Comparison of ENCODE assay signal across 8 mouse cellular contexts in the genomic region with DNA sequence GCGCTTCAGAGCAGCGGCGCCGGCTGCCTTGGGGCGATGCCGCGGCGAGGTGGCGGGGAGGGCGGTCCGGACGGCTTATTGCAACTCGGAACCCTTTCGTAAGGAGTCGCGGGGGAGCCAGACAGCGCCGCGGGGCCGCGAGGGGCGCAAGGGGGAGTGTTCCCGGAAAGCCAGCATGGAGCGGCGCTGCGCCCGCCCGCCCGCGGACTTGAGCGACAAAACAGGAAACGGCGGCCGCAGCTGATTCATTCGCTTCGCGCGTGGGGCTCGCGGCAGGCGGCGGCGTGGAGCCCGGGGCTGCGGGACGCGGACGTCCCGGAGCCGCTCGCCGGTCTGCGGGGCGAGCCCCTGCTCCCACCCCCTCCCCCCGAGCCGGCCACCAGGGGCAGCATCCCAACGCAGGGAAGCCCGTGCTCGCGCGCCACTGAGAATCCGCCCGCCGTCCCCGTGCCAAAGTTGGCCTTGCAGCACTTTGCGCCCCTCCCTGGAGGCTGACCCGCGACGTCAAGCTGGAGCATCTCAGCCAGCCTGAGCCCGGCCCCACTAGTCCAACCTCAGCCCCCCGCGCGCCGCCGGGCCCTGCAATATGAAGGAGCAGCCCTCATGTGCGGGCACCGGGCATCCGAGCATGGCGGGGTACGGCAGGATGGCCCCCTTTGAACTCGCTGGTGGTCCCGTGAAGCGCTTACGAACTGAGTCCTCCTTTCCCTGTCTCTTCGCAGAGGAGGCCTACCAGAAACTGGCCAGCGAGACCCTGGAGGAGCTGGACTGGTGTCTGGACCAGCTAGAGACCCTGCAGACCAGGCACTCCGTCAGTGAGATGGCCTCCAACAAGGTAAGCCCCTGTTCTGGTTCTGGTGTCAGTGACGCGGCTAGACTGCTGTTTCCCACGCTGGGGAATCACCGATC.
DNase-seq lines count a peak whose midpoint lies in the region; ATAC-seq lines count a peak whose summit lies in the region.

No protein-coding gene starts in this region.

- intact Hi-C loops in left cerebral cortex, postnatal 4 days (cut with DNase I) = loop anchor here (5.0 to 10.0 kb wide), 2 partner anchors 81 to 288 kb away; no protein-coding TSS in a partner anchor

- H3K4me3 ChIP-seq in midbrain, embryonic 10.5 days = peak overlapping the region; percentile 72

- H3K4me1 ChIP-seq in midbrain, embryonic 10.5 days = peaks cover 18% of the 10 kb centered on the region

- H3K36me3 ChIP-seq in midbrain, embryonic 10.5 days = no peaks in the 10 kb centered on the region

- ATAC-seq in common myeloid progenitor, adult 5-6 weeks (replicated peaks; ENCODE audit: low read depth, poor library complexity, severe bottlenecking) = peak; percentile 46
- peak; percentile 55 for ATAC-seq in inflammation-experienced regulatory T-cells, adult 6 months

- DNase-seq in adrenal gland, adult (ENCODE audit: inconsistent age in 2 of 2, low spot score in 1 of 2) = peak; percentile 62 to 83
- peak; percentile 83 for DNase-seq in gastrocnemius, postnatal 25 days
- peak; percentile 78 for DNase-seq in left cerebral cortex, postnatal 4 days
- DNase-seq in midbrain, embryonic 10.5 days (ENCODE audit: low spot score) = peak; percentile 83
- peak; percentile 73 for DNase-seq in right cerebral cortex, postnatal 4 days
- DNase-seq in urinary bladder, postnatal 4 days (ENCODE audit: low spot score in 2 of 2) = peak; percentile 66 to 87

- under 1% methylated on average over 89 of the region's 91 CpGs for WGBS in midbrain, embryonic 10.5 days

- H3K27me3 ChIP-seq in midbrain, embryonic 10.5 days (ENCODE audit: low read depth, poor library complexity, severe bottlenecking) = peaks cover 31% of the 10 kb centered on the region

- H3K27ac ChIP-seq in midbrain, embryonic 10.5 days (replicated peaks) = peak overlapping the region; percentile 85

- no peaks in the 10 kb centered on the region for H3K9me3 ChIP-seq in midbrain, embryonic 10.5 days (replicated peaks)

Comparison
In these comparisons a context has a peak if more than half of its experiments do, and no peak if none do; other contexts are left out.
1. Peak in every context shown above with its lines: DNase-seq, ATAC-seq, H3K4me3 ChIP-seq and H3K27ac ChIP-seq.